Mouse (Mus musculus) midbrain, postnatal 0 days (tissue): ENCODE measurements around the gene Hapln1. TPM values are rescaled to one million over a fixed set of nuclear protein-coding genes. Genes with fewer than 3 reads are reported as not detected.

ENCODE experiments used
- ATAC-seq: fragments of 200-750 bp; cut with Nextera tagmentation; 2 replicates; pipeline ENCODE4 v1.8.0; 2017; ENCODE audit warnings: moderate number of reproducible peaks, mild to moderate bottlenecking, moderate TSS enrichment, moderate library complexity; ENCODE audit not compliant: low FRiP score
- DNase-seq: peaks from one replicate; pipeline ENCODE4 v3.0.0-alpha.2; 2015; ENCODE audit warnings: low spot score
- H3K27ac ChIP-seq: fragments of 300-500 bp; sonication (generic); 2 replicates; pipeline ENCODE4 v1.5.1; 2014; ENCODE audit warnings: low read depth, mild to moderate bottlenecking, low read length, mixed read lengths
- H3K27me3 ChIP-seq: fragments of 300-500 bp; sonication (generic); 2 replicates; pipeline ENCODE4 v1.6.1; 2014; ENCODE audit warnings: low read length, control low read depth, mixed read lengths; ENCODE audit not compliant: insufficient read depth
- H3K36me3 ChIP-seq: fragments of 300-500 bp; sonication (generic); 2 replicates; pipeline ENCODE4 v1.6.1; 2014; ENCODE audit warnings: low read length, control low read depth, mixed read lengths; ENCODE audit not compliant: insufficient read depth
- H3K4me1 ChIP-seq: fragments of 300-500 bp; sonication (generic); 2 replicates; pipeline ENCODE4 v1.6.1; 2014; ENCODE audit warnings: mild to moderate bottlenecking, control low read depth, antibody characterized with exemption, low read length, mixed read lengths; ENCODE audit not compliant: insufficient read depth
- H3K4me2 ChIP-seq: fragments of 300-500 bp; sonication (generic); 2 replicates; pipeline ENCODE4 v1.6.1; 2014; ENCODE audit warnings: low read depth, mild to moderate bottlenecking, low read length, mixed read lengths; ENCODE audit not compliant: poor library complexity, severe bottlenecking
- H3K4me3 ChIP-seq: fragments of 300-500 bp; sonication (generic); 2 replicates; pipeline ENCODE4 v1.5.1; 2014; ENCODE audit warnings: low read depth, mild to moderate bottlenecking, low read length, moderate library complexity
- H3K9ac ChIP-seq: fragments of 300-500 bp; sonication (generic); replicated peaks from 2 replicates; pipeline ENCODE4 v1.6.1; 2014; ENCODE audit warnings: mild to moderate bottlenecking, low read length, moderate library complexity, mixed read lengths; ENCODE audit not compliant: poor library complexity, severe bottlenecking
- H3K9me3 ChIP-seq: fragments of 300-500 bp; sonication (generic); 2 replicates; pipeline ENCODE4 v1.6.1; 2016; ENCODE audit warnings: low read length, control low read depth
- CTCF ChIP-seq: IDR thresholded peaks from 2 replicates; pipeline ENCODE4 v1.5.1; 2016; ENCODE audit warnings: antibody characterized with exemption, mild to moderate bottlenecking
- WGBS: fragments of 180-500 bp; shearing (Covaris S2); extraction: QIAGEN DNeasy Blood & Tissue Kit; methylation state at CpG from one replicate; pipeline ENCODE4 v1.1.7; 2014; 5-methylcytosine and 5-hydroxymethylcytosine counted together
- polyA plus RNA-seq: library from polyadenylated mRNA; unstranded; fragments of >200 nt; fragmentation: Nextera tagmentation; extraction: Ambion mirVana; gene quantifications from 2 replicates; pipeline ENCODE4 v1.2.1, GENCODE M21; 2015
- total RNA-seq: library from RNA; depleted of rRNA; stranded (reverse); fragments of >200 nt; gene quantifications from 2 replicates; pipeline ENCODE4 v1.2.3, GENCODE M21; 2014

Hapln1 gene
- total and polyA plus RNA-seq, 2 experiments from 2014 or later, result 1.1 to 1.2 TPM

DNA sequence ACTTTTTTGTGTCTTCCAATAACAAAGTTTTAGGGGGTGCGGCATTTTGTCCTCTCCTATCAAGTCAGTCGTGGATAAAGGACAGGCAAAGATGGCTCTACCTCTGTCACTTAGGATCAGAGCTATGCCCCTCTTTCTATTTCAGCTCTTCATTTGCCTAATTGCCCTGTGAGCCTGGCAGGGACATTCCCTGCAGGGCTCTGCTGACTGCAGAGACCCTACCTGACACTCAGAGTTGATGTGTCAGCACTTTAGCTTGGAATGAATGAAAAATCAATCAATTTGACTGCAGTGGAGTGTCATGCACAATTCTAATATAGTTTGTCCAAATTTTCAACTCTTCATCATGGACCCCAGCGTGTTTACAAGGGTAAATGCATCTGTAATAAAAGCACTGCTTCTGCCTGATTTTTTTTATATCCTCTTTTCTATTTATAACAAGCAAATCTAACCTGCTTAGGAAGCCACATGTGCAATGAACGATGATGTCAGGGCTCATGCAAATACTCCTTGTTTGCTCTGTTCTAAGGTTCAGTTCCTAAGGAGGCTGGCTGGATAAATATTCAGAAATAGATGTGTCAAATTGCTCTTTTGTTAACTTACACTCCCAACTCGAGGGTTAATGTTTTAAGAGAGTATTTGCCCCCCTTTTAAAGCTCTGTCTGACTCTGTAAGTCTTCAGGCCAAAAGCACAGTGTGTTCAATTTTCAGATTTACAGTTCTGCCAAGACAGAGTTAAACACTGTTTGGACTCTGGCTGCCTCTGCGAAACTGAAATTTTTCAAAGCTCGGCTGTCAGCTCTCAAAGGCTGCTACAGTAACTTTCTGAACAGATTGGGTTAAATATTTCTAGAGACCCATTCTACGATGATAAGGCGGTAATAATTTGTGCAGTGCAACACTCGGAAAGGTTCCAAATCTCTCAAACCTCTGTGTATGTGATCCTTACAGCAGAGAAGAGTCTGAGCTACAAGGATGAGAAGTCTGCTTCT, 44.4 kb downstream of the Hapln1 start:
- Histone ChIP-seq H3K36me3 (no peaks in the 10 kb centered on the region), H3K9ac (no peak overlapping the region), H3K9me3 (no peaks in the 10 kb centered on the region), H3K4me2 (0 out of 2 replicates have a peak overlapping the region, but pooled peaks have one; percentile 1), H3K4me1 (no peaks in the 10 kb centered on the region), H3K27me3 (no peaks in the 10 kb centered on the region), H3K4me3 (no peak overlapping the region), H3K27ac (no peak overlapping the region)
- ATAC-seq, result no peak
- no peak for DNase-seq
- WGBS, result 58% methylated on average over 10 of the region's 10 CpGs
- TF ChIP-seq CTCF, result no peak

DNA sequence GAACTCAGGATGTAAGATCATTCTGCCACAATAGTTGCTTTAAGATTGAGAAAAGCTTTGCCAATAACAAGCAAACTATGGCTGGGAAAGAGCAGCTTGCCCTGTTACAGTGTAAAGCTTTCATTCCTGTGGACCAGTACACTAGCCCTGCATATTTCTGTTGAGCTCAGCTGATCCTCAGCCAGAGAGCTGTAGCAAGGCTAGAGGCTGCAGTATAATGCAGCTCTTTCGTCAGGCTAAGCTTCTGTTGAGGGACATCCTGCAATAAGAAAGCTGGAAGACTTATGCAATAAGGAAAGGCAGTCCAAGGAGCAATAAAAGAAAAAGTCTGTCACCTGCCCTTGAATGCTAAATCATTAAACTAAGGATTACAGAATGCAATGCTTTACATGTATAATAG, 45.5 kb downstream of the Hapln1 start:
- no peaks in the 10 kb centered on the region for H3K9me3 ChIP-seq
- 45% methylated on average over 1 of the region's 1 CpGs for WGBS
- no peak for DNase-seq
- H3K4me1 ChIP-seq, result no peaks in the 10 kb centered on the region
- H3K9ac ChIP-seq, result no peak overlapping the region
- no peaks in the 10 kb centered on the region for H3K27me3 ChIP-seq
- H3K4me2 ChIP-seq, result no peak overlapping the region
- no peak overlapping the region for H3K27ac ChIP-seq
- no peaks in the 10 kb centered on the region for H3K36me3 ChIP-seq
- no peak for ATAC-seq
- no peak for TF ChIP-seq CTCF
- H3K4me3 ChIP-seq, result no peak overlapping the region

DNA sequence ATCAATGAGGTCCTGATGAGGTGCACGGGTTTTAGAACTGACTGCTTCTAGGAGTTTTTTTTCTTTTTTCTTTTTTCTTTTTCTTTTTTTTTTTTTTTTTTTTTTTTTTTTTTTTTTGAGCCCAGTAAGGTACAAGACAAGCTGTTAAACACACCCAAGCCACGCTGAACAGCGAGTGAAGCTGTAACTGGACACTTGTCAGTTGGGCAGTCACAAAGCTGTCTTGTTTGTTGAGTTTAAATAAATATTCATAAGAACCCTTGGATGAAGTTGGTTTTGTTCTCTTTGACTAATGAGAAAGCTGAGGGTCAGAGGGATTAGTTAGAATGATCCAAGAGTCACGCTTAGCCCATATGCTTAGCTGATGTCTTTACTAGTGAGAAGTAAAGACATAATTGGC, 55.5 kb downstream of the Hapln1 start:
- Histone ChIP-seq H3K9me3 (no peaks in the 10 kb centered on the region), H3K4me3 (no peak overlapping the region), H3K36me3 (no peaks in the 10 kb centered on the region), H3K9ac (no peak overlapping the region), H3K4me2 (no peak overlapping the region), H3K27me3 (no peaks in the 10 kb centered on the region), H3K4me1 (no peaks in the 10 kb centered on the region), H3K27ac (no peak overlapping the region)
- TF ChIP-seq CTCF, result no peak
- DNase-seq (no peak), ATAC-seq (no peak)
- 28% methylated on average over 4 of the region's 4 CpGs for WGBS

DNA sequence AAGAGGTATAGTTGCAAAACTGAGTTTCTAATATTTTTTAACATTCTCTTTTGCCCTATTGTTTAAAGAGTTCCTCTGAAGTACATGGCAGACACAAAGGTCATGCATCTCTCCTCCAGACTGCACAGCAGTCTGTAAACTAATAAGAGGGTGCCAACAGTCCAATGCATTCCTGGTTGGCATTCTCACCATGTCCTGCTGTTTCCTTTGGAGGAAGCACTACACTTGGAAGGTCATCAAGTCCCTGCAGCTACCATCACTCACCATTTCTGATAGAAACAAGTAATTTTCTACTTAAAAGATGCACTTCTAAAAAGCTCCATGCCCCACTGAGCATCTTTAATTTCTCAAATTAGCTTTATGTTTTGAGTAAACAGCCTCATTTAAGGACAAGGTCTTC, 57.8 kb downstream of the Hapln1 start:
- H3K4me3 ChIP-seq, result no peak overlapping the region
- no peak for TF ChIP-seq CTCF
- no peak for DNase-seq

DNA sequence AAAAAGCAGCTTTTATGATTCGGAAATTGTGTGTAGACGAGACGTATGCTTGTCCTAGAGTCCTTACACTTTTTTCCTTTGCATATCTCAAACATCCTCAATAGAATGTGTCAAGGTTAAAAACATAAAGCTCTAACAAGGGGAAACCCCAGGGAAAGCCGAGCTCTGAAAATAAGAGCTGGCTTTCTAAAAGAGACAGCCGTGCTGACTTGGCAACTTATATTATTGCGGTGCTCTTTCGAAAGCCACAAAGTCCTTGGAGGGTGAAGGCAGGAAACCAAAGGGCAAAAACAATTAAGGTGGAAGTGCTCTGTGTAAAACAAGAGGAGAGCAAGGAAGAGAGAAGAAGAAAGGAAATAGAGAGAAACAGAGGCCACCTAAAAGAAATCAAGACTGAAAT, 60.9 kb downstream of the Hapln1 start:
- Histone ChIP-seq H3K36me3 (no peaks in the 10 kb centered on the region), H3K27ac (no peak overlapping the region), H3K9me3 (no peaks in the 10 kb centered on the region), H3K27me3 (no peaks in the 10 kb centered on the region), H3K4me1 (no peaks in the 10 kb centered on the region), H3K4me2 (no peak overlapping the region), H3K9ac (no peak overlapping the region), H3K4me3 (no peak overlapping the region)
- DNase-seq (no peak), ATAC-seq (no peak)
- WGBS, result 69% methylated on average over 7 of the region's 7 CpGs
- TF ChIP-seq CTCF, result no peak

More for the DNA sequence above, 57.8 kb downstream of the Hapln1 start:
- H3K4me1 ChIP-seq, result no peaks in the 10 kb centered on the region
- H3K27ac ChIP-seq, result no peak overlapping the region
- no peak overlapping the region for H3K9ac ChIP-seq
- no peaks in the 10 kb centered on the region for H3K36me3 ChIP-seq
- H3K9me3 ChIP-seq, result no peaks in the 10 kb centered on the region
- no peaks in the 10 kb centered on the region for H3K27me3 ChIP-seq
- H3K4me2 ChIP-seq, result no peak overlapping the region
- ATAC-seq, result no peak

DNA sequence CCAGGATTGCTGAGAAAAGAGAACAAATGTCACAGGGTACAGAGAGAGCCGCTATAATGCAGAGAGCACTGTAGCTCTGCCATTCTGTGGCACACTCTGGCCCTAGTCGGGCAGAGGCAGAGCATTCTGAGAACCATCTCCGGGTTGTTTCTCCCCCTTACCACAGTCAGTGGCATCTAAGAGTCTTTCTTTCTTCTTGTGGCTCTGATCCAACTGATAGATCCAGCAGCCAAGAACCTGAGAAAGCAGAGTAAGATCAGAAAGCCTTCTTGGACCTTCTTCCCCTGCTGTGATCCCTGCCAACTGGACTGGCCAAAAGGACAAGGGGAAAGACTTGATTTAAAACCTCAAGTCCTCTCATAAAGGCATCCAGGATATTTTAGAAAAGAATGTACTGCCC, 63.7 kb downstream of the Hapln1 start:
- TF ChIP-seq CTCF, result no peak
- no peaks in the 10 kb centered on the region for H3K27me3 ChIP-seq
- H3K9ac ChIP-seq, result no peak overlapping the region
- ATAC-seq (no peak), DNase-seq (no peak)
- H3K9me3 ChIP-seq, result no peaks in the 10 kb centered on the region
- H3K4me2 ChIP-seq, result no peak overlapping the region
- no peaks in the 10 kb centered on the region for H3K36me3 ChIP-seq
- no peak overlapping the region for H3K4me3 ChIP-seq
- no peak overlapping the region for H3K27ac ChIP-seq
- 68% methylated on average over 3 of the region's 3 CpGs for WGBS
- H3K4me1 ChIP-seq, result no peaks in the 10 kb centered on the region
